Mouse (Mus musculus) cerebellum, postnatal 36 days (tissue): ENCODE data around the gene Ntrk2.

Experiments
- DNase-seq, 2 experiments: peaks; one replicate each; pipeline ENCODE4 v3.0.0; 2021 to 2022; ENCODE audit warnings: mixed read lengths in 2 of 2

Ntrk2 gene

DNA sequence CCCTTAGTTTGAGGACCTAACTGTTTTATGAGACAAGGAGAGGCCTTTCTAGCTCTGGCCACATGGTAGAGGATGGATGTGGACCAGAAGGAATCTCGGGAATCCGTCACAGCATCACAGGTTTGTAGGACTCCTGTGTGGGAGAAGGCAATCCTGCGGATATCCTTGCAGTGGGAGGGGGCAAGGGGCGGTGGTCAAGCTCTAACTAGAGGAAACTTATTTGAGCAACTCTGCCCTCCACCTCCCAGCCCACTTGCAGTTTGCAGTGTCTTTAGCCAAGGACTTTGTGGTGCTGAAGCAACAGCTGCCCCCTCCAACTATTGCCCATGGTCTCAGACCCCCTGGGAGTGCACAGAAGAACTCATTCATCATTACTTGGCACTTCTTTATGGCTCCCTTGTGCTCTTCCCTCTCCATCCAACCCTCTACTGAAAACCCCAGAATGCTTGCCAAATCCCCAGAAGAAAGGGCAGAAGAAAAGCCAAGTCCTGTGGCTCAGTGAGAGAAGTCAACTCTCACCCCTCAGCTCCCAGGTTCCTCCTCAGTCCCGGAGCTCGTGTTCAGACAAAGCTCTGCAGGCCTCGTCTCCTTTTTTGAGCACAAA, 336.9 kb downstream of the Ntrk2 start:
- DNase-seq, result no peak

DNA sequence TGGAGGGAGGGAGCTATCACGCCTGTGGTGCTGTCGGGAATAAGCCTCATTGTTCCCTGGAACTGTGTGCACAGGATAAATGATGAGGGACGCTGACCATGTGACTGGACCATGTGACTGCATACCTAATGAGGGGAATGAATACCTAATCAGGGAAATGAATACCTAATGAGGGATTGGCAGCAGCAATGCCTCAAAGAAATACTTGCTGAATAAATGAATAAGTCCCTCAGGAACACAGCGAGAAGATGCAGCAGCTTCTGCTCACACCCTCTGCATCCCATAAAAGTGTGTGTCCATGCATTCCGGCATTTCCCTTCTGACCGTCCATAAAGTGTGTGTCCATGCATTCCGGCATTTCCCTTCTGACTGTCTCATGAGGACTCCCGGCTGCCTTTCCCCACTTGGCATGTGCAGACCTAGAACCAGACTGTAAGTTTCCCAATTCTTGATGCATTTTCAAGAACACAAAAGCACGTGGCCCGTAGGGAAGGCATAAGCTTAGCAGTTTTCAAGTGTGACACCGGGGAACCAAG, 338.0 kb downstream of the Ntrk2 start:
- no peak for DNase-seq

DNA sequence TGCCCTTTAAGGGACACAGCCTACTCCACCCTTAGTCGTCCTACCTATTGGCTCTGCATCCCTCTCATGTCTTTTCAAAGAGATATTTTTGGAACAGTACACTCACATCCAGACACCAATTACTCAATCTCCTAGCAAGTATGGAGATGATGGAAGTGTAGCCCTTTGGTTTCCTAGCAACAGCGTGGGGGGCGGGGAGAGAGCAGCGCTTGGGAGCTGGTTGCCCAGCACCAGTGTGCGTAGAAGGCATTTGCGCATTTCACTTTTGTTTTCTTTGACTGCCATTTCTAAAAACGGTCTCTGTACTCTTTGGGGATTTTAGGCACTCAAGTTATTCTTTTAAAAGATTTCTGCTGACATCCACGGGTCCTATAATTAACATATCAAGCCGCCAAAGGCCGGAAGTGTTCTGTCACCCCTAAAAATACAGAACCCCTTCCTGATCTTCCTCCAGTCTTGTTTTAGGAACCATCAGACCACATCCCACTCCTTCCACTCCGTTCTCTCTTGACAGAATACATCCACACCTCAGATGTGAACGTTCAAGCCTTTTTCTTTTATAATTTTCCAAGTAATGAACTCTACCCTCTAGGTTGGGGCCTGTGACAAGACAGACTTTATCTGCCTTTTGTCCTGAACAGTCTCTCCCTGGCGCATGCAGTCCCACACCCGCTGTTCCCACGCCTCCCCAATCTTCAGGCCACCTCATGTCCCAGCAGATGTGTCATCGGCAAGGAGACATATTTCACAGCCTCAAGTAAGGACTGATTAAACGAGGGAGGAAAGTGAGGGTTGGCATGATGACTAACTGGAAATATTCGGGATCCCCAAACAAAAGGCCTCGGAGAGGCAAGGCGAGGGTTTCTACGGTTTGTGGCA, 339.5 kb downstream of the Ntrk2 start:
- DNase-seq, result peak in 1 of 2 experiments; percentile 31

DNA sequence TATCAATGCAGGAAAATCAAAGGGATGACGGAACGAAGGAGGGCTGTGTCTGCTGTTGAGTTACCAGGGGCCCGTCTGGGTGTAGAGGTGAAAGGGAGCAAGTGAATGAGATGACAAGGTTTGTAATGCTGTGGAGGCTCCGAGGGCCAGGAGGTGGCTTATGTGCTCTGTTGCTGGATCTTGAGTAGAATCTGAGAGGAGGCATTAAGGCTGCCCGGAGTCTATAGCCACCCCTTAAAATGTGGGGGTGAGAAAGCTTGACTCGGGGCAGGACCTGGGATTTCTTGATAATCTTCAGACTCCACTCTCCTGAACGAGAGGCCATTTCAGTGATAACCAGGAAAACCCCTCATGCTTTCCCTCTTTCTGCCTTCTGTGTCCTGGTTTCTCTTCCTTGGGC, 340.2 kb downstream of the Ntrk2 start:
- no peak for DNase-seq

DNA sequence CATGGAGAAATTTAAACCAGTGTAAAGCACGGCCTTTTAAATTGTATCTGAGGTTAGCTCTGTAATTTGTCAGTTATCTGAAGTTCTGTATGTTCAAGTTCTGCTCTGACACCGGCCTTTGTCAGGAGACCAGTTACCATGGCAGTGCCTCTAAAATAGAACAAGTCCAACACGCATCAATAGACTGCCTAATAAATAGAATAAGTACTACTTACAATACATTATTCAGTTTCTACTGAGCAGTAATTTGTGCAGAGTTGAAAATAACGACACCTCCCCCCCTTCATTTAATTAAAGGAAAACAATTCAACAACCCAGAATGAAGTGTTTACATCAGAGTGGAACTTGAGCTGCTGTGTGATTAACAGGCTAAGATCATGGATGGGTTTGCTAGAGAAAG, 341.6 kb downstream of the Ntrk2 start:
- no peak for DNase-seq

DNA sequence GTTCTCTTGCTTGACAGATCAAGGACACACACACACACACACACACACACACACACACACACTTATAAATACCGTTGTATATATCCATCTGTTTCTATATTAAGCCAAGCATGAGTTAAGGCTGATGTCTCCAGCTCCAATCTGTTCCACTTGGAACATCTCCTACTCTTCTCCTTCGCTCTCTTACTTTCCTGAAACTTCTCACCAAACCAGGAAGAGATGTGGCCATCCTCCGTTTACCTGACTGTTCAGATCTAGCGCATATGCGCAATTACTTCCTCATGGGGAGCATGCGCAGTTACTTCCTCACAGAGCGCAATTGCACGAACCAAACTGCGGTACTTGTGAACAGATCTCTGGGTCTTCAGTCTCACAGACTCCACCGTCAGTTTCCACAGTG, 342.4 kb downstream of the Ntrk2 start:
- no peak for DNase-seq

DNA sequence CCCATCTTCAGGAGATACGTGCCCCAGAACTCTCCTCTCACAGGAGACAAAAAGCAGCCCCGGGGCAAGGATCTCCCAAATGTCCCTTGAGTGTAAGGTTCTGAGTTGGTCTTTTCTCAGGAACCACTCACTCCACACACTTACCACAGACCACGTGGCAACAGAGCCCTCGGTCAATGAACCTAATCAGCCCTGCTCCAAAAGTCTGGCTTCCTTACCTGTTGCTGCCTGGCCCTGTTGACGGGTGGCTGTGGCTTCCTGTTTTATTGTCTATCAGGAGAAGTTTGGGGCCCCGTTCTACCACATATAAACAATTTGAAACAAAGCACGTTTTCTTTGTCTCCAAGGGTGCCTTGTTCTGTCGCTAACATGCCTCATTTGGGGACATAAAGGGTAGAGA, 357.6 kb downstream of the Ntrk2 start:
- no peak for DNase-seq

DNA sequence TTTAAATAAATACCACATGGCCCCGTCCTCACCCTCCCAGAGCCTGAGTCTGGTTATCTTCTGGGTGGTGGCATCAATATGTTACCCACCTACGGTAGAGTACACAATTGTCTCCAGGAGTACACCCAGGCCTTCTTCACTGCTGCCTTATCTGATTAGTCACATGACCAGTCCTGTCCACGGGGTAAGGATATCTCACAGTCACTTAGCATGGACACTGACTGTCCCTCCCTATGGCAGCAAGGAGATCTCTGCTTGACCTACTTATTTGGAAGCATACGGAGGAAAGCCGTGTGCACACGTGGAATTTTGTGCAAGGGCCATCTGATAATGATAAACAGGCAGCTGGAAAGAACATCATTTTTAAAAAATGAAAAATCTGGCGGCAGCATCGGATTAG, 367.5 kb downstream of the Ntrk2 start:
- peak in 1 of 2 experiments; percentile 16 for DNase-seq

DNA sequence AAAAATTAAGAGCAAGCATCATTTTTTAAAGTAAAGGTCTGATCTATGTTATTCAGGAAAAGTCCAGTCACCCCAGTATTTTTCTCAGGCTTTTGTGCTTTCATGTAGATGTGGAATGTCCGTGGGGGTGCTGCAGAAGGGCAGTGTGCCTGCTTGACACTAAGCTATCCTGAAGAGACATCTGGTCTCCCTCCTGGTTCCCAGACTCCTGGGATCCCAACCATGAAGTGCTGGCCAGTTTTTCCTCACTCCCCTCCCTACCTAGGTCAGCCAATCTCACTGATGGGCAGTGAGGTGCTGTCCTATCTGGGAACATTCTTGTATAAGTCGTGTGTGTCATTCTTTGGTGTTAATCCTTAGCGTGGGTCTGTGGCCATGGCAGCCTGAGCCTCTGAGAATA, 369.7 kb downstream of the Ntrk2 start:
- DNase-seq, result no peak

DNA sequence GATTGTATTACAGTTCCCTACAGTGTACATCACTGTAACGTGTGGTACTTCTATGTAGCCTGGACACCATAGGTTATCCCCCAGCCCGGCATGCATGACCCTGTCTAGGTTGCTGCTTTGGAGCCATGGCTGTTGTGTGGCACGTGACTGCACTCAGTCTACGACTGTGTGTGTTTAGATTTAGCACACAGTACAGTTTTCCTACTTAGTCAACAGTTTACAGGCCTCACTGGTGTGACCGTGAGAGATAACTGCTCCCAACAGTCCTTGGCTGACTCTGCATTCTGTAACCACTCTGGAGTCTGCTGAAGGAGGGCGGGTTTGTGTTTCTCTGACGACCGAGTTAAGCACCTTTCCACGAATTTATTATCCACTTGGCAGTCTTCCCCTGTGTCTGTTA, 370.1 kb downstream of the Ntrk2 start:
- DNase-seq, result no peak

DNA sequence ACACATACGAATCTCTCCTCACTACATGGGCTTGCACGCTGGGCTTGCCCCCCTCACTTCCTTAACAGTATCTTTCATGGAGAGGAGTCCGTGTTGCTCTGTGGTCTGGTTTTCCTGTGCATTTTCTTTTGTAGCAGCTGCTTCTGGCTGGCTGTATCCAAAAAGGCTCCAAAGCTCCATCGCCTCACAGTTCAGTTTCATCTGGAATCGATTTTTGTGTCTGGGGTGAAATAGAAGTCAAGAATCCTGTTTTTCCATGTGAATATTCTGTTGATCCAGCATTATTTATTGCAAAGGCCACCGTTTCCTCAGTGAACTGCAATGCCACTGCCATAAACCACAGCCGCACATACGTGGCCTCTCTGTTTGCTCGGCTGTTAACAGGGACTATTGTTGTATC, 370.6 kb downstream of the Ntrk2 start:
- no peak for DNase-seq

DNA sequence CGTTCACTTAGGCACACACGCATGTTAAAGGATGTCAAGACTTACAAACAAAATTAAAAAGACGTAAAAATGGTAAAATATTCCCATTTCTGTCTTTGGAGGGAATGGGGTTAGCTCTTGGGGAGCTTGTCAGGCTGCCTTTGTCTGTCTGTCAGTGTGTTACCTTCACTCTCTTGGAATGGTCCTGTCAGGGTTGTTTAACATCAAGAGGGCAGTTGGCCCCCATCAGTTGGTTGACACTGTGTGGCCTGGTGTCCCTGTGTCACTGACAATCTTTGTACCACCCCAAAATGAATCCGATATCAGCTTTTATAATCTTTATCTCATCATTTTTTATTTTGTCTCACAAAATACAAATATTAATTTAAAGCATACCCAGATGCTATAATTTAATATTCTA, 373.6 kb downstream of the Ntrk2 start:
- DNase-seq, result no peak

DNA sequence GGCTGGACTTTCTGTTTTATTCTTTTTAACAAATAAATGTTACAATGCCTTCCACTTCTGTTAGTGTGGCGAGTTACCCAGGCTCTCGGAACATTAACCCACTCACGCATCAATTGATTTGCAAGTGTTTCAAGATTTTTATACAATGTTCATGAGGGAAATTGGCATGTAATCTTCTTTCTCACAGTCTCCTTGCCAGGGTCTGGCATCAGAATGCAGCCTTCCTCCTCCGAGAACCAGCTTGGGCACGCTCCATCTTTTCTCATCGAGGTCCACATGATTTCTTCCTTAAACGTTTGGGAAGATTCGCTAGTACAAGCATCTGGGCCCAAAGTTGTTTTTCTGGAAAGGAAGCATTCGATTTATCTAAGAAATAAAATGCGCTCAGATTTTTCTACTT, 374.4 kb downstream of the Ntrk2 start:
- peak; percentile 13 to 23 for DNase-seq

DNA sequence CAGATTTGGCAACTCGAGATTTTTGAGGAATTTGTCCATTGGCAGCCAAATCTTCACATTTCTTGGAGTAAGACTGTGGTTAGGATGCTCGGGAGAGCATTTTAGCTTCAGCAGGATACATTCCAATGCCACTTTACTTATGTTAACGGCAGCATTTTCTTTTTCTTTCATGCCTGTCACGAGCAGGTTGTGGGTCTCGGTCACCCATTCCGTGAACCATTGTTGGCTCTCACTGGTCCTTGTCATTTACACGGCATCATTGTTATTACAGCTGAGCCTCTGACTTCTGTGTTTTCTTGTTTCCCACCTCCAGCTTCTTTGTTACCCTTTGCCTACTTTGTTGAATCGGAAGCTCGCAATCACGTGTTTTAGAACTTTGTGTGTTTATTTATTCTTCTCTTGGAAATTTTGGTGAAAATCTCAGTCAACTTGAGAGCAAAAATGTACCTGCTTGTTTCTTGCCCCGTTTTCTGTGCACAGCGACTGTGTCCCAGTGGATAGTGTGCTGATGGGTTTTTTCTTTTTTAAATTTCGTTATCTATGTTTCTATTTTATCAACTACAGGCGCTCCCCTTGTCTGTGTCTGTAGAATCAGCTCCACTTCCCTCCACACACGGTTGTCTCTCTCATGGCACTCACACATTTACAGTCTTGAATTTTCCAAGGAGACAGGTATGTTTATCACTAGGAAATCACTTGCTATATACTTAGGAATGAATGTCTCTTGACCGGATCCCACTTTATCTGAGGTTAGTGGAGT, 375.0 kb downstream of the Ntrk2 start:
- peak in 1 of 2 experiments; percentile 12 for DNase-seq

DNA sequence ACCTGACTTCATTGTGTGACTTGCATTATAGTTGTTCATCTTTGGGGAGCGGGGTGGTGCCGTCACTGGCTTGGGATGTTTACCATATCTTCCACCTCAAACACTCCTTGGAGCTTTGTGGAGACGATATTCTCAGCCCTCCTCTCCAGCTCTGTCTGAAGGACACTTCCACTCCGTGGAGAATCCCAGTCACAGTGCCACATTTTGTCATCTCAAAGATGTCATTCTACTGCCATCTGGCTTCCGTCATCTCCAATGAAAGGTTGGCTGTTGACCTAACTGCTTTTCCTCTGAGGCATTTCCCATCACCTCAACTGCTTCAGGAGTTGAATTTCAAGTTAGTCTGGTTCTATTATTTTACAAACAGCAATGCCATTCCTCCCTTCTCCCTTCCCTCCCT, 376.3 kb downstream of the Ntrk2 start:
- DNase-seq, result peak; percentile 52 to 71
